Mouse (Mus musculus) heart, postnatal 0 days (tissue): ENCODE measurements at regions not wholly inside any gene's neighbourhood (a gene's known extent, or its start where the extent isn't known, plus 50 kb on each side); places are given as distances from the start of the nearest gene placed in this dataset.

ENCODE experiments used
- ATAC-seq: fragments of 200-750 bp; cut with Nextera tagmentation; 2 replicates; pipeline ENCODE4 v1.8.0; 2017; ENCODE audit warnings: low read depth, moderate number of reproducible peaks, moderate library complexity; ENCODE audit not compliant: insufficient read depth
- DNase-seq: peaks from one replicate; pipeline ENCODE4 v3.0.0-alpha.2; 2016; ENCODE audit warnings: low spot score
- H3K27ac ChIP-seq: fragments of 300-500 bp; sonication (generic); 2 replicates; pipeline ENCODE4 v1.5.1; 2014; ENCODE audit warnings: low read depth, mild to moderate bottlenecking
- H3K27me3 ChIP-seq: fragments of 300-500 bp; sonication (generic); 2 replicates; pipeline ENCODE4 v1.6.1; 2014; ENCODE audit warnings: low read length, mixed read lengths; ENCODE audit not compliant: control insufficient read depth, insufficient read depth
- H3K36me3 ChIP-seq: fragments of 300-500 bp; sonication (generic); replicated peaks from 2 replicates; pipeline ENCODE4 v1.6.1; 2014; ENCODE audit warnings: low read length, mixed read lengths; ENCODE audit not compliant: control insufficient read depth, insufficient read depth
- H3K4me1 ChIP-seq: fragments of 300-500 bp; sonication (generic); 2 replicates; pipeline ENCODE4 v1.6.1; 2014; ENCODE audit warnings: antibody characterized with exemption; ENCODE audit not compliant: control insufficient read depth, insufficient read depth
- H3K4me2 ChIP-seq: fragments of 300-500 bp; sonication (generic); 2 replicates; pipeline ENCODE4 v1.6.1; 2014; ENCODE audit warnings: low read depth, mild to moderate bottlenecking, low read length, moderate library complexity
- H3K4me3 ChIP-seq: fragments of 300-500 bp; sonication (generic); 2 replicates; pipeline ENCODE4 v1.5.1; 2014; ENCODE audit warnings: low read depth, low read length
- H3K9ac ChIP-seq: fragments of 300-500 bp; sonication (generic); replicated peaks from 2 replicates; pipeline ENCODE4 v1.6.1; 2014; ENCODE audit warnings: low read depth, low read length, mixed read lengths
- H3K9me3 ChIP-seq: fragments of 300-500 bp; sonication (generic); replicated peaks from 2 replicates; pipeline ENCODE4 v1.6.1; 2016; ENCODE audit warnings: low read length; ENCODE audit not compliant: control insufficient read depth
- CTCF ChIP-seq: IDR thresholded peaks from 2 replicates; pipeline ENCODE4 v1.5.1; 2016; ENCODE audit warnings: antibody characterized with exemption, control low read depth, low read depth
- EP300 ChIP-seq: IDR thresholded peaks from 2 replicates; pipeline ENCODE4 v1.6.1; 2016; ENCODE audit warnings: antibody characterized with exemption, low read depth
- WGBS: fragments of 180-500 bp; shearing (Covaris S2); extraction: QIAGEN DNeasy Blood & Tissue Kit; methylation state at CpG from one replicate; pipeline ENCODE4 v1.1.7; 2014; 5-methylcytosine and 5-hydroxymethylcytosine counted together

- WGBS = 76% methylated on average over 6 of the region's 6 CpGs
- H3K9me3 ChIP-seq = no peaks in the 10 kb centered on the region
- ATAC-seq (no peak), DNase-seq (no peak)
- H3K27me3 ChIP-seq = no peaks in the 10 kb centered on the region
- H3K4me3 ChIP-seq = no peak overlapping the region
- 0 out of 2 replicates have a peak, but pooled peaks cover 6% of the 10 kb centered on the region for H3K4me1 ChIP-seq
- H3K36me3 ChIP-seq = no peaks in the 10 kb centered on the region
- no peak overlapping the region for H3K27ac ChIP-seq
- no peak overlapping the region for H3K4me2 ChIP-seq
- H3K9ac ChIP-seq = no peak overlapping the region
- no peak for TF ChIP-seq EP300
- TF ChIP-seq CTCF = no peak
These were observed 180.1 kb downstream of the Plk2 start for GRCm38 (mm10) chr13:110574764-110575471.

DNA sequence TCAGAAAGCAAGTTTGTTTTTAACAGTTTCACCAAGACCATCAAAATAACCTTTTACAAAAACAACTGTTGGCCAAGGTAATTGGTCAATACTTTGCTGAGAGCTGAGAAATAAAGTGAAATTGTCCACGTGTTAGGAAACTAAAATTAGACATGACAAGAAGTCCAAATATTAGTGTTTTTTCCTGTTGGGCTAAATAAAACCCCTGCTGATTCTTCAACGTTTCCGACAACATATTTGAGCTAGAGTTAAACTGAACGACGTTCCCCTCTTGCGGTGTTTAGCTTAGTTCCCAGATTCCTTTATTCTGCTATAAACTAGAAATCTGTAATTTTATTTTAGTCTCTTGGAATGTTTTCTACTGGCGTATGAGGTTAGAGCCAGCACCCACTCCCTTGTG, 183.3 kb downstream of the Plk2 start:
- TF ChIP-seq EP300 (no peak), CTCF (no peak)
- H3K36me3 ChIP-seq = no peaks in the 10 kb centered on the region
- H3K4me2 ChIP-seq = no peak overlapping the region
- DNase-seq = no peak
- WGBS = 54% methylated on average over 7 of the region's 7 CpGs
- no peak overlapping the region for H3K9ac ChIP-seq
- no peak overlapping the region for H3K4me3 ChIP-seq
- no peaks in the 10 kb centered on the region for H3K27me3 ChIP-seq
- ATAC-seq = no peak
- H3K4me1 ChIP-seq = 0 out of 2 replicates have a peak, but pooled peaks cover 6% of the 10 kb centered on the region
- no peak overlapping the region for H3K27ac ChIP-seq
- H3K9me3 ChIP-seq = no peaks in the 10 kb centered on the region

DNA sequence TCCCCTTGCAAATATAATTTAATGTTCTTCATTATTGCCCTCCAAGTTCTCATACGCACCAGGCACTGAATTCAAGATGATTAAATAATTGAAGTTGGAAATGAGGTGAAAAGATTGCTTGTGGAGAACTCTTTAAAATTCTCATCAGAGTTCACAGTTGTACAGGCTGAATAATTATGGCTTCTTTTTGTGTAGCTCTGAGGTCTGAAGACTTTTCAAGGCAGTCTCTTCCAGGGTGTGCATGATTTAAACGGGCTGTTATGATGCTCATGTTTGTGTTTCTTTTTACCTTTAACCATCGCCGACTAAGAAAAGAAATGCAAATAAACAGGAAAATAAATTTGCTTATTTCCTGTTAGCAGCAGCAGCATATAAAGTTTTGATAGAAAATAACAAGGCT, 185.3 kb downstream of the Plk2 start:
- no peak overlapping the region for H3K9ac ChIP-seq
- no peak overlapping the region for H3K27ac ChIP-seq
- no peaks in the 10 kb centered on the region for H3K27me3 ChIP-seq
- H3K4me1 ChIP-seq = 0 out of 2 replicates have a peak, but pooled peaks cover 6% of the 10 kb centered on the region
- H3K4me3 ChIP-seq = no peak overlapping the region
- H3K4me2 ChIP-seq = no peak overlapping the region
- no peak for ATAC-seq
- WGBS = 88% methylated on average over 4 of the region's 4 CpGs
- TF ChIP-seq EP300 (no peak), CTCF (no peak)
- no peak for DNase-seq
- H3K9me3 ChIP-seq = no peaks in the 10 kb centered on the region
- H3K36me3 ChIP-seq = no peaks in the 10 kb centered on the region

DNA sequence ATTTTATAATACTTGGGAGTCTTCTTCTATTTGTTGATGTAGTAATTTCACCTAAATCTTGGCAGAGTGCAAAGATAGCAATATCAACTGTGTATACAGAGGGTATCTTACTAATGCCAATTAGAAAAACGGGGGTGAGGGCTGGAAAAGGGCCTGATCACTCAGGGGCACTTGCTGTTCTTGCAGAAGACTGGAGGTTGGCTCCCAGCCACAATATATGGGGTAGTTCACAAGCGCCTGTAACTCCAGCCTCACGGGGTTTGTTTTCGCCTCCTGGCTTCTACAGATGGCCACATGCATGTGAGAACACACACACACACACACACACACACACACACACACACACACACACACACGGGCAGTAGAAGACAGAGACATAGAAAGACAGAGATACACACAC, 185.7 kb downstream of the Plk2 start:
- TF ChIP-seq EP300 (no peak), CTCF (no peak)
- no peaks in the 10 kb centered on the region for H3K36me3 ChIP-seq

GRCm38 (mm10) chr13:110584765-110585164, 189.9 kb downstream of the Plk2 start:
- no peak for DNase-seq
- no peaks in the 10 kb centered on the region for H3K36me3 ChIP-seq
- no peak overlapping the region for H3K4me2 ChIP-seq
- H3K9me3 ChIP-seq = no peaks in the 10 kb centered on the region
- no peak overlapping the region for H3K4me3 ChIP-seq
- WGBS = 73% methylated on average over 10 of the region's 10 CpGs
- no peaks in the 10 kb centered on the region for H3K27me3 ChIP-seq
- H3K4me1 ChIP-seq = no peaks in the 10 kb centered on the region
- H3K9ac ChIP-seq = no peak overlapping the region
- no peak for ATAC-seq
- H3K27ac ChIP-seq = no peak overlapping the region
- no peak for TF ChIP-seq CTCF
- TF ChIP-seq EP300 = no peak

More for the DNA sequence above, 185.7 kb downstream of the Plk2 start:
- Histone ChIP-seq H3K9me3 (no peaks in the 10 kb centered on the region), H3K27ac (no peak overlapping the region), H3K4me2 (no peak overlapping the region), H3K4me1 (0 out of 2 replicates have a peak, but pooled peaks cover 6% of the 10 kb centered on the region), H3K27me3 (no peaks in the 10 kb centered on the region), H3K4me3 (no peak overlapping the region), H3K9ac (no peak overlapping the region)
- no peak for DNase-seq
- ATAC-seq = no peak
- 63% methylated on average over 5 of the region's 5 CpGs for WGBS

DNA sequence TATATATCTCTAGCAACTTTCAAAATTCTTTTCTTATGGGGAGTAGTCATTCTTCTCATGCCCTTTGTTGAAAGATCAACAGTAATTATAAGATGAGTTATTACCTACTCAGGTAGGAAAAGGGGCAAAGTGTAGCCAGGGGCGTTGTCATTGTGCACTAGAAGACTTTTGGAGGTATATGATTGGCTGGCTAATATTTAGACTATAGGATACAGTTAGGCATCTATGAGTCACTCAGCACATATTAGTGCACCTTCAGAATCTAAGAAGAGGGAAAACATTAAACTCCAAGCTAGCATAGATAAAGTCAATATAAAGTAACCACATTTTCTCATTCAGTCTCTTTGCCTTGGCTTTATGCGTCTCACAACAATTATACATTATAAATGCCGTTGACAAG, 199.8 kb downstream of the Plk2 start:
- TF ChIP-seq EP300 (no peak), CTCF (no peak)
- H3K9ac ChIP-seq = no peak overlapping the region
- H3K9me3 ChIP-seq = no peaks in the 10 kb centered on the region
- no peaks in the 10 kb centered on the region for H3K36me3 ChIP-seq
- no peak for DNase-seq
- H3K4me3 ChIP-seq = no peak overlapping the region
- WGBS = 86% methylated on average over 3 of the region's 3 CpGs
- ATAC-seq = no peak
- no peak overlapping the region for H3K27ac ChIP-seq
- no peaks in the 10 kb centered on the region for H3K4me1 ChIP-seq
- no peak overlapping the region for H3K4me2 ChIP-seq
- H3K27me3 ChIP-seq = no peaks in the 10 kb centered on the region
